Mouse (Mus musculus): ENCODE results near the gene Metap2. TPM values are rescaled to one million over a fixed set of nuclear protein-coding genes. Genes with fewer than 3 reads are reported as not detected.

Gene Metap2
- total RNA-seq, 2 experiments from 2014 or later = 156 to 159 TPM

Other genes starting within 250 kb of the Metap2 start
- under 1 TPM; 0.22 to 0.46 TPM for gene Usp44, start 65.5 kb downstream of the Metap2 start, total RNA-seq (2021)
- 10 to 100 TPM; 32.5 to 40.1 TPM for gene Vezt, start 138.7 kb upstream of the Metap2 start, total RNA-seq (2021)
- 1 to 10 TPM; 1.5 to 2.2 TPM for gene Fgd6, start 138.9 kb upstream of the Metap2 start, total RNA-seq (2021)